Mouse (Mus musculus): ENCODE measurements around the gene Gm21987.

Gm21987 gene

DNA sequence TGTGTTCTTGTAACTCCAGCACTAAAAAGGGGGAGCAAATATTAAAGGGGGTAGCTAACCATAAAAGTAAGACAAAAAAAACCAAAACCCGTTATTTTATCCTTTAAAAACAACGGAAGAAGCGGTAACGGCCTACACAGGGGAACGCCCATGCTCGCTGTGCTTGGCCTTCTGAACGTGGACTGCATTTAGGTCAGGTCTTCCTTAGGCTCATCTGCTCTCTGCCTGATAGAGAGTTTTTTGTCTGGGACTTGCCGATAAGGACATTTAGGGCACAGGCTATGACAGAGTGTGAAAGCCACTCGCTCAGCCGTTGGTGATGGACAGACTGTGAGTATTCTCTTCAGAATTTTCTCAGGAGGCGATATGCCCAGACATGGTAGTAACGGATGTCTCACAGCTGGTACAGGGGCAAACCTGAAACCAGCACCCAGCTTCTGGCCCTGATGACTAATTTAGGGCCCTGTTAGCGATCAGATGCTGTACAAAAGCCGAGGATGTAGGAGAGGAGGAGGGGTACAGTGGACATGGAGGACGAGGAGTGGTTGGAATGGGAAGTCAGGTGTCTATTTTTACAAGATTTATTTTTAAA lies 25.0 kb downstream of the Gm21987 start:
- no peak for DNase-seq (ENCODE audit: low spot score)

DNA sequence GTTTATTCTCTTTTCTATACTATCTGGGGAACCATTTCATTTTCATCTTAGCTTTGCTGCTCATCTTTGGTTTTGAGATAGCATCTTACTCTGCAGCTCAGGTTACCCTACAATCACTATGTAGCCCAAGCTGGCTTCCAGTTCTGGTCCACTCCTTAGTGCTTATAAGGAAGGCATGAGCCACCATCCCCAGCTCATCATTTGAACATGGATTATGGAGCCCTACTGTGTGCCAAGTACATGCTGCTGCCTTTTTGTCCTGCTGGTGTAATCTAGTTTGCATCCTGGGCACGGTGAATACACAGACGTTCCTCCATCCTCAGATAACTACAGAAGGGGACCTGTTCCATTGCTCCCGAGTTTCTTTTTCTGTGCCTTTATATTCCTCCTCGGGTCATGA lies 26.0 kb downstream of the Gm21987 start:
- DNase-seq (ENCODE audit: low spot score) = no peak

- DNase-seq (ENCODE audit: low spot score) = no peak
These were observed 26.6 kb downstream of the Gm21987 start for GRCm38 (mm10) chr16:38373439-38373838.

GRCm38 (mm10) chr16:38373941-38374340 lies 27.1 kb downstream of the Gm21987 start:
- DNase-seq (ENCODE audit: low spot score) = no peak

DNA sequence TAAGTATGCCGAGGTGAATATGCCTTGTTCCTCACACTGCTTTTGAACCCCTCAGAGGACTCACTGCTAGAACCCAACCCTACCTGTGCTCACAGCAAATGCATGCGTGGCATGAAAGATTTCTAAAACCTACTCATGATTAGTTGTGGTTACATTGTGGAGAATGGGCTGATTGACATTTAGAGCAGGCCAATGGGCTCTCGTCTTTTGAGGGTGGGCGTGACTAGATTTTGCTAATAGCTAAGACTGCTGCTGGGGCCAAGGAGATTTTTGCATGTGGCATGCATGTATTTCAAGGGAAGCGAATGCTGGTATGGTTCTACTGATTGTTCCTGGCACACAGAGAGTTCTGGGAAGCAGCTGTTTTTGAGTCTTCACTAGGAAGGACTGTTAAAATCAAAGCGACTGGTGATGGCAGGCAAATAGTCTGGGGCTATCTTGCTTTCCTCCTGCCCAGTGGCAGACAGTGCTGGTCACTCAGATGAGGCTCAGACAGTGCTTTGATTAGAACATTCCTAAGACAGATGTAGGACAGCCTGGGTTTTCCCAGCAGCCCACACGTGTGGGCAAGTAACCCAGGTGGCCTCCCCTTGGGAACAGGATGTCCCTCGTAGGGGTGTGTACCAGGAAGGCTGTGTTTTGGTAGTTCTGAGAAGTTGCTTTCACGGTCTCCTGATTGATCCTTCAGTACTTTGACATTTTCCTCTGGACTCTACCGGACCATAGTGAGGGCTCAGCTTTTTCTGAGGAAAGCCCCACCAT lies 27.7 kb downstream of the Gm21987 start:
- no peak for DNase-seq (ENCODE audit: low spot score)

DNA sequence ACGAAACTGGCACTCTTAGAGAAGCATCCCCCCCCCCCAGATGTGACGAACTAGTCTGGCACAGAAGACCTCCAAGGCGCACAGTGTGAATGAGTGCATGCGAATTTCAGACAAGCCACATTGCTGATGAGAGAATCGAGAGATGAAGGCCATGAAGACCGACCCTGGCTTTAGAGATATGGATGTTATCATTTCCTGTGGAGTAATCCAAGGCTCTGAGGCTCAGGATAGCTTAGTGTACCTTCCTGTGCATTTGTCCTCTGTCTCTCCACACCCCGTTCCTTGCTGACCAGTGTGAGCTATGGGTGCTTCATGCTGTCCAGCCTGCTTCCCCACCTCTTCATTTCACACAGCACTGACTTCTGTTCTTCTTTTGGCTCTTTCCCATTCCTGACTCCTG lies 28.3 kb downstream of the Gm21987 start:
- DNase-seq (ENCODE audit: low spot score) = no peak

- DNase-seq (ENCODE audit: low spot score) = peak; percentile 61
These were observed 29.5 kb downstream of the Gm21987 start for GRCm38 (mm10) chr16:38376163-38376840.

GRCm38 (mm10) chr16:38376841-38377249 lies 30.0 kb downstream of the Gm21987 start:
- DNase-seq (ENCODE audit: low spot score) = no peak

DNA sequence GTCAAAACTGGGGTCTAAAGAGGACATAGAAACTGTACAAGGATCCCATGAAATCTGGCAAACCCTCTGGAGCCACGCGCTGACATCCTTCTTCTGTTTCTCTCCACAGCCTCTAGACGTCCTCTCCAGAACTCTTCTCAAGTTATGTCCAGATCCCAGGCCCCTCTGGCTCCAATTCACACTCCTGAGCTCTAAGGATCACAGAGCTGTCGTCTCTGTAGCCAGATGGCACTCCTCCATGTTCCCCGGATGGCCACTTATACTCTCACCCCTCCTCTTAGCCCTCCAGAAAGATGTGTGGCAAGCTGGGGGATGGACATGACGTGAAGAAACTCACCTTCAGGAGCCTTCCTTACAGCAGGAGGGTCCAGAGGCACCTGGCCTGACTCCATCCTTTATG lies 30.7 kb downstream of the Gm21987 start:
- DNase-seq (ENCODE audit: low spot score) = no peak

- DNase-seq (ENCODE audit: low spot score) = no peak
These were observed 31.8 kb downstream of the Gm21987 start for GRCm38 (mm10) chr16:38378591-38378990.

- DNase-seq (ENCODE audit: low spot score) = no peak
These were observed 32.2 kb downstream of the Gm21987 start for GRCm38 (mm10) chr16:38379088-38379487.

DNA sequence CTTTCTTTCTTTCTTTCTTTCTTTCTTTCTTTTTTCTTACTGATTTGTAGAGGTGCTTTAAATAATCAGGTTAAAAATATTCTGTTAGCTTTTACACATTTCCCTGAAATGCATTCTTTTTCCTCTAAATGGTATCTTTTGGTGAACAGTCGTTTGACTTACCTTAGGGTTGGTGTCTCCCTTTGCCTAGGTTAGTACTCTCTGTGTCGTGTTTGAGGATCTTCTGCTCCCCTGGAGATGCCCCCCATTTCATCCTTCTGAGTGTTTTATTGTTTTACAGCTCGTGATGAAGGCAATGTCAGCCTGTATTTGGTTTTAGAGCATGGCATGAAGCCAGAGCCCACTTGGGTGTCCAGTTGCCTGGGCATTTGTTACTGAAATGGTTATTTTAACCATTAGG lies 32.7 kb downstream of the Gm21987 start:
- DNase-seq (ENCODE audit: low spot score) = no peak

DNA sequence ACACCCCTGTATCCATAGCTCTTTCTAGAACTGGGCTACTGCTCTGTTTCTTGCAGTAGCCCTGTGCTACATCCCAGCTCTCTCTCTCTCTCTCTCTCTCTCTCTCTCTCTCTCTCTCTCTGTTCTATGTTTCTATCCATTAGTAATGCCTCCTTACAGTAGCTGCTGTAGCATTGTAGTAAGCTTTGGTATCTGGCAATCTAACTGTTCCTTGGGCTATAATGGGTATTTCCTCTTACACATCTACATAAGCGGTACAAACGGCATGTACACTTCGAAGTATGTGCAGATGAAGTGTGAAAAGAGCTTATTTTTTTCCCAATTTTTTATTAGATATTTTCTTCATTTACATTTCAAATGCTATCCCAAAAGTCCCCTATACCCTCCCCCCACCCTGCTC lies 33.1 kb downstream of the Gm21987 start:
- no peak for DNase-seq (ENCODE audit: low spot score)

GRCm38 (mm10) chr16:38383683-38384082 lies 36.8 kb downstream of the Gm21987 start:
- no peak for DNase-seq (ENCODE audit: low spot score)

- DNase-seq (ENCODE audit: low spot score) = no peak
These were observed 38.4 kb downstream of the Gm21987 start for GRCm38 (mm10) chr16:38385184-38385634.

DNA sequence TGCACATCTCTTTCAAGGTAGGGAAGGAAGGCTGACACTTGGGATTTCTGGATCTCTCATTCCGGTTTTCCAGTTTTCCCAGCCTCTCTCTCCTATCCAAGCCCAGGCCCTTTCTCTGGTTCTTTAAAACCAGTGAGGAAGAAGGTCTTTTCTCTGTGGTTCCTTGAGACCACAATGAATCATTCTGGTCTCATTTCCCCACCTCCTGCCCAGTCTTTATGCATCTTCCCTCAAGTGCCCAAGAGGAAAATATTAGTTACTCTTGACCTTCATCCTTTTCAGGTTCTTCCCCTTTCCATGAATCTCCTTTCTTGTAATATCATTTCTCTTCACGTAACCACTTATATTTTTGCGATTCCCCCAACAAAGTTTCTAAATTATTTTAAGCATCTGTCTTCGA lies 38.9 kb downstream of the Gm21987 start:
- DNase-seq (ENCODE audit: low spot score) = no peak

DNA sequence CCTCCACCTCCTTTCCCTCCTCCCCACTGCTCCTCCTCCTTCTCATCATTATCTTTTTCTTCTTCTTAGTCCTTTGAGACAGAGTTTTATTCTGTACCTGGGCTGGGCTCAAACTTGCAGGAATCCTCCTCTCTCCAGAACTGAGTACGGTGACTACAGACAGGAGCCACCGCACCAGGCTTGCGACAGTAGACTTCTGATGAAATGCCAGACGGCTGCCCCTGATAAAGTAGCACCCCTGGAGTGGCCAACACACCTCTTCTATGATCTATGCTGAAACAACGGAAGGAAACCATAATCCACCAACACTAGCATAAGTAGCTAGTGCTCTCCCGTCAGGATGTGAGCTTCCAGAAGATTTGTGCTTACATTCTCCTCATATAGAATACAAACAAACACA lies 40.5 kb downstream of the Gm21987 start:
- DNase-seq (ENCODE audit: low spot score) = no peak

- no peak for DNase-seq (ENCODE audit: low spot score)
These were observed 41.9 kb downstream of the Gm21987 start for GRCm38 (mm10) chr16:38388757-38389156.

DNA sequence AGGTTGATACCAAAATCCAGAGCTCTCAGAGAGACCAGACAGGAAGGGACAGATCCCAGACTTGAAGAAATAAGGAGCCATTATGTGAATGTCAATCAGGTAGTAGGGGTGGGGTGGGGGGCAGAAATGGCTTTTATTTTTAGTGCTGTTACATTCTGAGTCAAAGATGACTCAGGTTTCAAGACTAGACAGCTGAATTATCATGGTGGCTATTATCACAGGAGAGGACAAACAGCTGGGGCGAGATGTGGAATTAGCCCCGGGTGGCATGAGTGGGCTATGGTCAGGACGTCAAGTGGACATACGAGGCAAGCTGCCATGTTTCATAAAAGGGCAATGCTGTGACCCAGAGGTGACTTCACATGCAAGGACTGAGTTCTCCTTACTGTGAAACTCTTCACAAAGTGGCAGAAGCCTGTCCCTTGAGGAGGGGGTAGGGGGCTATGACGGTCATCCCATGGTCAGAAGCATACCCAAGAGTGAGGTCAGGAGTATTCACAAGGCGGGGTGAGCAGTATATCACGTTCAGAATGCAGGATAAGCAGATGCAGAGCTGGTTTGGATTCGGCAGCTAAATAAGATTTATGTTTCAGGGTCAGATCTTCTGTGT lies 42.5 kb downstream of the Gm21987 start:
- DNase-seq (ENCODE audit: low spot score) = no peak

- no peak for DNase-seq (ENCODE audit: low spot score)
These were observed 43.5 kb downstream of the Gm21987 start for GRCm38 (mm10) chr16:38390322-38390721.

DNA sequence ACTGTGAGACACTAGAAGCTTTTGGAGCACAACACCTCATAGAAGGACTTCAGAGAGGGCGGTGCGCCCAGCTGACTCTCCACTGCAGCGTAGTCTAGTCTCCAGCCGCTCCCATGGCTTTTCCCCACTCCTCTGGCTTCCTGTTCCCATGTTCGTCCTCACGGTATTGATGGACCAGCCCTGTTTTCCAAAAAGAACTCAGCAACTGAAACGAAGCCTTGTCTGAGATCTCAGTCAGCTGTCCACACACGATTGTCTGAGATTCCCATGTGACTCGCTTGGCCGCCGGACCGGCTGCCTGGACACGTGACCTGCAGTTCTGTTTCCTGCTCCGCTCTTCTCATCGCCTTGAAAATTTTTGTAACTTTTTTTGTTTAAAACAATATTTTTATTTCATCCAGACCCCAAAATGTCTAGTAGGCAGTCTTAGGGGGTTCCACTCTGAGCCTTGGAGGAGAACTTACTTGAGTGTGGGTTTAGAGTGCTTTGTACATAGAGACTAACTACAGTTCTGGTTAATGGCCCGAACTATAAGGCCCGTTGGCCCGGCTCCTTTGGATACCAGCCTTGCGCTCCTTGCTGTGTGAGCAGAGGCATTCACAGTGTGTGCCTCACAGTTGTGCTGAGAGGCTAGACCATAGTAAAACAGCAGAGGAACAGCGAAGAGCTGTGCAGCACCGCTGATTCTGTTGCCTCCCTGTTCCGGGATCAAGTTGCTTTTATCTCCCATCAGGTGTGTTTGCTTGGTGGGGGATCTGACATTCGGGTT lies 45.5 kb downstream of the Gm21987 start:
- peak; percentile 51 for DNase-seq (ENCODE audit: low spot score)

- DNase-seq (ENCODE audit: low spot score) = no peak
These were observed 47.4 kb downstream of the Gm21987 start for GRCm38 (mm10) chr16:38394191-38394618.

Measured in layer of hippocampus, adult 11-12 months (tissue).